Mouse (Mus musculus) layer of hippocampus, adult 18-20 months (tissue): ENCODE data around the gene Nodal. TPM values are rescaled to one million over a fixed set of nuclear protein-coding genes. Genes with fewer than 3 reads are reported as not detected.

Experiments used
- DNase-seq, 2 experiments: peaks; one replicate each; pipeline ENCODE4 v3.0.0; 2022; ENCODE audit warnings: low spot score in 2 of 2
- total RNA-seq, 2 experiments: library from RNA; stranded (reverse); gene quantifications; 2 replicates each; pipeline ENCODE4 v1.2.3; 2021

Nodal gene
- total RNA-seq, 2 experiments from 2014 or later: 0.20 TPM; not detected in 1

- no peak for DNase-seq
Measured at GRCm38 (mm10) chr10:61398125-61398524, 19.6 kb upstream of the Nodal start.

DNA sequence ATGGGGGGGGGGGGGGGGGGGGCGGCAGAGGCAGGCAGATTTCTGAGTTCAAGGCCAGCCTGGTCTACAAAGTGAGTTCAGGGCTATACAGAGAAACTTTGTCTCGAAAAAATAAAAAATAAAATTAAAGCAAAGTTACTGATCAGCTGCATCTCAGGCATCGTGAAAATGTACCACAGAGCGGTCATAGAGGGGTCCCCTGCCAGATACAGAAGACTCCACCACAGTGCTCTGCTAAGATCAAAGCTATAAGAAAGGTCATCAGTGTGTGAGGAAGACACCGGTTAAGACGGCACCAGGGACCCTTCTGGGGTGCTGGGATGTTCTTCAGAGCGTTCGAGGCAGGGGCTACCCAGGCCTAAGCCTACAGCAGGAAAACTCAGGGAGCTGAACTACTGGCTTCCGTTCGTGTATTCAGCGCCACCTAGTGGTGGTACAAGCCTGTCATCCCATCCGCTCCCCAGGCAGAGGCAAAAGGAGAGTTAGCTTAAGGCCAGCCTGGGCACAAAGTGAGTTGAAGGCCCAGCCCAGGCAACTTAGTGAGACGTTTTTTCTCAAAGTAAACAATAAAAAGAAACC is 18.5 kb upstream of the Nodal start:
- DNase-seq: peak in 1 of 2 experiments; percentile 80

DNA sequence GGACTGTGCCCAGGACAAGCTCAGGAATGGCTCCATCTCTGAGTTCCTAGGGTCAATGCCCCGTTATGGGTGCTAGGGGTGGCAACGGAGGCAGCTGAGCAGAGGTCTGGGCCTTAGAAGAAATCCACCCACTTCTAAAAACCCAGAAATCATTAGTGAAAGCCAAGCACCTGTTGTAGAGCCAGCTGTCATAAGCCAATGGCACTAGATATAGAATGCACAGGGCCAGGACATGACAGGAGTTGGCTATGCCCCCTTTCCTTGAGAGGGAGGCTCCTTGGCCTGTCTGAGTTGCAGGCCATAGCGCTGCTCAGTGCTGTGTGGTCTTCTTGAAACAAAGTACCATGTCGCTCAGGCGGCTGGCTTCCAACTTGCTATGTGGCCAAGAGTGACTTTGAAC is 17.4 kb upstream of the Nodal start:
- DNase-seq: no peak

- DNase-seq: no peak
Measured at GRCm38 (mm10) chr10:61402480-61402879, 15.3 kb upstream of the Nodal start.

- DNase-seq: no peak
Measured at GRCm38 (mm10) chr10:61402911-61403310, 14.9 kb upstream of the Nodal start.

DNA sequence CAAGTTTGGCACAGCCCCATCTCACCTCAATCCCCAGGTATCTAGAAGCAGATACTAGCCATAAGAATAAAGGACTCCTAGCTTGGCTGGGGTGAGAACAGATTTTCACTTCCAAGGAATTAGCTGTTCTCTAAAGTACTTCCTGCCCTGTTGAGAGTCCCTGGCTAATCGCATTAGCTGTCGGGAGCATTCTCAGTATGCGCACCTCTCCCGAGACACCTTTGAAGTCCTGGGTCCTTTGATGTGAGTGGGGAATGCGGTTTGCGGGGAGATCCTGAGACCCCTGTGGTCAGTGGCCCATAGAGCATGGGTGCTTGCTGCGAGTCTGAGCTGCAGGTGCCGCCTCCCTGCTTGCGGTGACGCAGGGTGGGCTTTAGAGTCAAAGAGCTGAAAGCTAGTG is 11.8 kb upstream of the Nodal start:
- DNase-seq: no peak

DNA sequence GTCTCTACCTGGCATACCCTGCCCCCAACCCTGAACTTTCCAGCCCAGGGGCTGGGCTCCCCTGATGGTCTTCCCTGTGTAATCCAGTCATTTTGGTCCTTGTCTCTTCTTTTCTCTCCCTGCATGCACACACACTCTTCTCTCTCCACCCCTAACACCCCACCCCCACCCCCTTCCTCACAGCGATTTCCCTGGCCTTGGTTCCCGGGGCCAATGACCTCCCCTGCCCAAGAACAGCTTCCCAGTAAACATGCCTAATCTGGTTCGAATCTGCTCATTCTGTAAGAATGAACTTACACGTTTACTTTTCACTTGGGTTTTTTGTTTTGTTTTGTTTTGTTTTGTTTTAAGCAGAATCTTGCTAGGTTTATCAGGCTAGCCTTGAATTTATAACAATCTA is 8.0 kb upstream of the Nodal start:
- DNase-seq: no peak

- no peak for DNase-seq
Measured at GRCm38 (mm10) chr10:61410193-61410592, 7.6 kb upstream of the Nodal start.

DNA sequence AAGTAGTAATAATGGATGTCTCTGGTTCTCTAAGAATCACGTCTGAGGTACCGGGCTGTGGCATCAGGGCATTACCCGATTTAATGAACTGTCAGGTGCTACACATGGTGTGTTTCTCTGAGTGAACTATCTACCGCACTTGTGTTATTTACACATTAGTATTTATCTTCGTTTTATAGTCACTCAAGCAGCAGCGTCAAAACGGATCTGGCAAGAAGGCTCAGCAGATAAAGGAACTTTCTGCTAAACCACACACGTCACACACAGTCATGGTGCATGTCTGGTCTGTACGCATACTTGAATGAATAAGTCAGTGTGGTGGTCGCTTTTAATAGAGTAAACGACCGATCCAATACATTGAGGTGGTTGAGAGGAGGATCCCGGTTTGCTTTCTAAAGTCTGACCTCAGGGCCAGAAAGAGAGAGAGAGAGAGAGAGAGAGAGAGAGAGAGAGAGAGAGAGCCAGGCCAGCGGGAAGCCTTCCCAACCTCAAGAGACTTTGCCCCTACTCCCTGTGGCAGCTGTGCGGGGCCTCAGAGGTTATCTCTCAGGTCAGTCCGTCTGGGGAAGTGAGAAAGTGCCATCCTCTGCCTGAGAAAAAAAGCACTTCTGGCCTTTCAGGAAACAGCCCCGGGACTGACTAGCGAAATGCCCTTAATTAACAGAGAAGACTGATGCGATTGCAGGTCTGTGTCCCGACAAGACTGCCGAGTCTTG is 4.7 kb upstream of the Nodal start:
- no peak for DNase-seq

DNA sequence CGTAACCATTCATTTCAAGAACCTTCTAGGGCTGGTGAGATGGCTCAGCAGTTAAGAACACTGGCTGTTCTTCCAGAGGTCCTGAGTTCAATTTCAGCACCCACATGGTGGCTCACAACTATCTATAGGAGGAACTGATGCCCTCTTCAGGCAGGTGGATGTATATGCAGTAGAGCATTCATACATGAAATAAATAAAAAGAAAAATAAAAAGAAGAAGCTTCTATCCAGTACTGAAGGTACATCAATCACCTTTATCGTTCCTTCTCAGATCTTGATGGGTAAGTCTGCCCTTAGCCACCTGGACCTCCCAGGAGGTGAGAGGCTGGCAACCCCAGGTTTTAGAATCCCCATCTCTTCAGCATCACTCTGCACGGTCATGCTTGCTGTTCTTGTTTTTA is 2.5 kb upstream of the Nodal start:
- no peak for DNase-seq

- DNase-seq: no peak
Measured at GRCm38 (mm10) chr10:61415890-61416289, 1.9 kb upstream of the Nodal start.

- no peak for DNase-seq
Measured at GRCm38 (mm10) chr10:61416561-61416960, 1.2 kb upstream of the Nodal start.

DNA sequence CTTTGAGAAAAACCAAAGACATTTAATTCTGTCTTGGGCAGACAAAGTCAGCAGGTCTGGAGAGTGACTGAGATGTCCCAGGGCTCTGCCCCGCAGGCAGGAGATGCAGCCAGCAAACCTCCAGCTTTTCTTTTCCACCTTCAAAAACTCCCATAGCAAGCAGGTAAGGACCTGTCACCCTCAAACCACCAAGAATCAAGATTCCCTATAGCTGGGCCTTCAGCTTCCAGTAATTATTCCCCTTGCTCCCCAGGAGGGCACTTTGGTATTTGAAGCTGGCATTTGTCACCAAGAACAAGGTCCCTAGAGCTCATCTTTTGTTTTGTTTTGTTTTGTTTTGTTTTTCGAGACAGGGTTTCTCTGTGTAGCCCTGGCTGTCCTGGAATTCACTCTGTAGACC is 726 bp upstream of the Nodal start:
- no peak for DNase-seq

DNA sequence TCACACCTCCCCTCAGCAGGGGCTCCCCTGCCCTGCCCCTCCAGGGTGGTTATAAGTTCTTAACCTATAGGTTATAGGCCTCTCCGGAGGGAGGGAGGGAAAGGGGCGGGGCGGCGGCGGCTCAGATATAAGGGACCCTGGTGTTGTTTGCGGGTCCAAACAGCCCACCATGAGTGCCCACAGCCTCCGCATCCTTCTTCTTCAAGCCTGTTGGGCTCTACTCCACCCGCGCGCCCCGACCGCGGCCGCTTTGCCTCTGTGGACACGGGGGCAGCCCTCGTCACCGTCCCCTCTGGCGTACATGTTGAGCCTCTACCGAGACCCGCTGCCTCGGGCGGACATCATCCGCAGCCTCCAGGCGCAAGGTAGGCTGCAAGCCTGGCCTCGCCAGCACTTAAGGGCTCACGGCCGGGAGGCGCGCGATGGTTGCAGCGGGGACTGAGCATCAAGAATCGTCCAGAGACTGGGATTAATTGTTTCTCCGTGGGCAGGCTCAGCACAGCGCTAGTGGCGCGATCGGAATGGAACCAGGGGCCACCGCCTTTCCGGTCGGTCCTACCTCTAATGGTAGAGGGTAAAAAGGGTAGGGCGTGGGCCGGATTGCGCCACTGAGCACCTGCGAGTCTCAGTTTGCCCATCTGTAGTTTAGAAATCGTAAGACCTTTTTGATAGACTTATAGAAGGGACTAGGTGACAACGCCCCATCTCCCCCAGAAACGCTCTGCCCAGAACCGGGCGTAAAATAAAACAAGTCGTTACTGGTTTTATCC is 544 bp downstream of the Nodal start:
- DNase-seq: no peak

GRCm38 (mm10) chr10:61419146-61419545 is 1.4 kb downstream of the Nodal start:
- no peak for DNase-seq

GRCm38 (mm10) chr10:61420011-61420410 is 2.2 kb downstream of the Nodal start:
- DNase-seq: no peak

- no peak for DNase-seq
Measured at GRCm38 (mm10) chr10:61422861-61423260, 5.1 kb downstream of the Nodal start.

DNA sequence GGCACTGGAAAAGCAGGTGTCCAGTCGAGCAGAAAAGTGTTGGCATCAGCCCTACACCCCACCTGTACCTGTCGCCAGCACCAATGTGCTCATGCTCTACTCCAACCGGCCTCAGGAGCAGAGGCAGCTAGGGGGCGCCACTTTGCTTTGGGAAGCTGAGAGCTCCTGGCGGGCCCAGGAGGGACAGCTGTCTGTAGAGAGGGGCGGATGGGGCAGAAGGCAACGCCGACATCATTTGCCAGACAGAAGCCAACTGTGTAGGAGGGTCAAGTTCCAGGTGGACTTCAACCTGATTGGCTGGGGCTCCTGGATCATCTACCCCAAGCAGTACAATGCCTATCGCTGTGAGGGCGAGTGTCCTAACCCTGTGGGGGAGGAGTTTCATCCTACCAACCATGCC is 5.5 kb downstream of the Nodal start:
- no peak for DNase-seq

- DNase-seq: no peak
Measured at GRCm38 (mm10) chr10:61424500-61424899, 6.7 kb downstream of the Nodal start.

DNA sequence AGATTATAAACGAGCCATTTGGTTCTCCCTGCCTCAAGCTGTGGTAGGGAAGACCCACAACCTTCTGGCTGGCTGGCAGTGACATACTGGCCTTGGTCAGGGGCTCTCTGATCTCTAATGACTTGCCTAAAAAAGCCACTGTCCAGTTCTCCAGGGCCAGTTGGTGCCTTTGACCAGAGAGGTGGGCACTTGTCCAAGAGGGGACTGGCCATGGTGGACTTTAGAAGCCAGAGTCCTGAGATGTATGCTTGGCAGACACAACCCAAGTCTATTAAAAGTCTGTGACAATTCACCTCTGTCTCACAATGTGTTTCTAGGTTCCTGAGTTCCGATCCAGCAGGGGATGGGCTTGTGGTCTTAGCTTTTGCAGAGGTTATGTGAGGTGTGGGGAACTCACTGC is 7.3 kb downstream of the Nodal start:
- DNase-seq: no peak

DNA sequence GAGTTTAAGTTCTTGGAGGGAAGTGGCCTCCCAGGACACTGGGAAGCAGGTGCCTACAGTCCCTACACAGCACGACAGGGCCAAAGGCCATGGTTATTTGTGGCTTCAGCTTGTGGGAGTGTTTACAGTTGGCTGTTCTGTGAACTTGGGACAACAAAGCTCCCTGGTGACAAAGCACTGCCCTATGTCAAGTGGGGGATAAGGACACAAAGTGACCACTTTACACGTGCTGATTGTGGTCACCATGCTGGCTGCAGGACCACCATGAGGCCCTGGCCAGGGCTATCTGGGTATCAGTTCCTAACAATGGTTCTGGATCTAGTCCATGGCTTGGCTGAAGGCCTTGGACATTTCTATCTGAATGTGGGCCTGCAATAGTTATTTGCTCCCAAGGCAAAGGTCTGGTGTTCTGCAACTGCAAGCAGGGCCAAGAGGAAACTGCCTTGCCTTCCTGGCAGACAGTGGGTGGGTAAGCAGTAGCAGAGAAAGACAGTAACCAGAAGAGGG is 8.5 kb downstream of the Nodal start:
- DNase-seq: no peak

DNA sequence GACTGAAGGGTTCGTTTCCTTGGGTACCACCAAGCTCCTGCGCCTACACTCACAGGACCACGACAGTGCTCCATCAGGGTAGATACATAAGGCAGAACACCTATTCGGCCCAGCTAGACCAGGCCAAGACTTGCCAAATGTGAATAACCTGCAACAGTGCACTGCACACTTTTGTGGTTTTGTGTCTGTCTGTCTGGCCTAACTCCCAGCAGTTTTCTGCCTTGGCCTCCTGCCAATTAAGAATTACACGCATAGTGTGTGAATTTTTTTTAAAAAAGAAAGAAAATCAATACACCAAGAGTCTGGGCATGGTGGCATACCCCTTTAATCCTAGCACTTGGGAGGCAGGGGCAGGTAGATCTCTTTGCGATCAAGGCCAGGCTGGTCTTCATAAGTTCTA is 10.2 kb downstream of the Nodal start:
- no peak for DNase-seq
